ENCODE assay signal across 11 mouse cellular contexts in the genomic region with DNA sequence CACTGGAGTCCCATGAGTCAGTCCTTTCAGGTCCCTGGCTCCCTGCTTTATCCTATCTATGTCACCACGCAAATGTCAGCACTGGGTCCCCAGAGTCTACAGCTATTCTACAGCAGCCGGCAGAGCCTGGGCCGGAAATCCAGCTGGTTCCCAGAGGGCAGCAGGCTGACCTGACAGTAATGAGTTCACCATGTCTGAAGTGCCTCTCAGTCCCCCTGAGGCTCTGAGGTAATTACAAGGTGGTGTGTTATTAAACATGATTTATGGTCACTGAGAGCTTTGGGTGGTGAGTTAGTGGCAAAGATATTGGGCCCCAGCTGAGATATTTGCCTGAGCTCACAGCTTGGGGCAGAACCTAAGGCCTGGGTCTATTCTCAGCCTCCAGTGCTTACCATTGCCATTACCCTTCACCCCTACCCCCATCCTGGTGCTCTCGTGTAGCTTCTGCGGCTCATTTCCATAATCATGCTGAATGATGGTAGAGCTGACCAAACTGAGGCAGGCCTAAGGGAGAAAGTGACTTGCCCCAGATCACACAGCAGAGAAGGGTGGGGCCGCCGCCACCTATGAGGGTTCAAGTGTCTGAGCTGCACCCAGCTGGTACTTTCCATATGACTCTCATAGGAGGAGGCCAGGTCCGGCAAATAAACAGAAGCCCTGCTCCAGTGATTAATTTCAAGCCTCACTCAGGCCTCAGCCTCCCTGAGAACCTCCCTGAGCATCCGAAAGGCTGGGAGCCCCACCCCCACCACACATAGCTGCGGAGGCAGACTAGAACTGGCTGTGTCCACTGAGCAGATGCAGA.
DNase-seq lines count a peak whose midpoint lies in the region.
"Had no signal": no experiment of that assay in that cellular context is flagged by ENCODE, and none has a peak within 500 bp of the region (broad histone marks: within the 10 kb centered on the region; RNA-seq: fewer than 3 reads in every experiment).

No protein-coding gene starts in this region.

- H3K36me3 ChIP-seq in embryonic facial prominence, embryonic 10.5 days (replicated peaks): no peaks in the 10 kb centered on the region
- H3K36me3 ChIP-seq in limb, embryonic 10.5 days: no peaks in the 10 kb centered on the region
- H3K36me3 ChIP-seq: liver, embryonic 15.5 days; stomach, embryonic 15.5 days had no signal

- H3K27me3 ChIP-seq in embryonic facial prominence, embryonic 10.5 days (replicated peaks; ENCODE audit: low read depth, poor library complexity, severe bottlenecking): peaks cover 15% of the 10 kb centered on the region; the same call in 1 of the 2 replicates
- H3K27me3 ChIP-seq in limb, embryonic 10.5 days (ENCODE audit: low read depth, poor library complexity, severe bottlenecking): peaks cover 36% of the 10 kb centered on the region
- H3K27me3 ChIP-seq: liver, embryonic 15.5 days; stomach, embryonic 15.5 days had no signal

- H3K27ac ChIP-seq in embryonic facial prominence, embryonic 10.5 days (replicated peaks): peak overlapping the region; percentile 42
- H3K27ac ChIP-seq in limb, embryonic 10.5 days: peak overlapping the region; percentile 68
- H3K27ac ChIP-seq: liver, embryonic 15.5 days; stomach, embryonic 15.5 days had no signal

- no peaks in the 10 kb centered on the region; the same call in 1 of the 2 replicates for H3K9me3 ChIP-seq in embryonic facial prominence, embryonic 10.5 days
- no peaks in the 10 kb centered on the region for H3K9me3 ChIP-seq in limb, embryonic 10.5 days (replicated peaks)
- H3K9me3 ChIP-seq: stomach, embryonic 15.5 days had no signal

- DNase-seq in lung, postnatal 10 days: peak; percentile 25
- no peak for DNase-seq in lung, postnatal 36 days
- DNase-seq in embryonic facial prominence, embryonic 10.5 days (ENCODE audit: low spot score): peak; percentile 57
- peak; percentile 81 for DNase-seq in limb, embryonic 10.5 days (ENCODE audit: low spot score)
- peak; percentile 43 for DNase-seq in retina, embryonic 14.5 days (ENCODE audit: low spot score)
- DNase-seq in ovary, postnatal 10 days (ENCODE audit: low spot score): no peak
- no peak for DNase-seq in gastrocnemius, adult 18-20 months (ENCODE audit: low spot score)
- DNase-seq: heart, adult 18-20 months had no signal

- peaks cover 36% of the 10 kb centered on the region for H3K4me1 ChIP-seq in embryonic facial prominence, embryonic 10.5 days
- peaks cover 42% of the 10 kb centered on the region for H3K4me1 ChIP-seq in limb, embryonic 10.5 days
- H3K4me1 ChIP-seq: liver, embryonic 15.5 days; stomach, embryonic 15.5 days had no signal

- no peak overlapping the region for H3K4me3 ChIP-seq in embryonic facial prominence, embryonic 10.5 days
- peak overlapping the region; percentile 7; the same call in 1 of the 2 replicates for H3K4me3 ChIP-seq in limb, embryonic 10.5 days
- H3K4me3 ChIP-seq: liver, embryonic 15.5 days; myocyte; stomach, embryonic 15.5 days had no signal

- 50% methylated on average over 10 of the region's 10 CpGs for whole genome bisulfite sequencing in embryonic facial prominence, embryonic 10.5 days
- 15% methylated on average over 10 of the region's 10 CpGs for WGBS in limb, embryonic 10.5 days

Comparison
In these comparisons a context has a peak if more than half of its experiments do, and no peak if none do; other contexts are left out.
1. DNase-seq: peak in lung, postnatal 10 days (single experiment), embryonic facial prominence, embryonic 10.5 days (single experiment), limb, embryonic 10.5 days (single experiment) and retina, embryonic 14.5 days (single experiment); none in lung, postnatal 36 days (single experiment), ovary, postnatal 10 days (single experiment) and gastrocnemius, adult 18-20 months (single experiment).